Mouse (Mus musculus) gastrocnemius, adult 18-20 months (tissue): Measurements from ENCODE around the gene Cwc25. TPM values are rescaled to one million over a fixed set of nuclear protein-coding genes. Genes with fewer than 3 reads are reported as not detected.
"Not testable (repeated sequence)": the region's sequence is repeated elsewhere in the genome, so short reads cannot be mapped to it uniquely, and the experiment has no call there.

Experiments used
- DNase-seq: peaks from one replicate; pipeline ENCODE4 v3.0.0; 2021; ENCODE audit warnings: low spot score
- total RNA-seq, 2 experiments: library from RNA; stranded (reverse); gene quantifications; 2 replicates each; pipeline ENCODE4 v1.2.3; 2021

The Cwc25 gene
- total RNA-seq, 2 experiments from 2014 or later, result 5.2 to 5.9 TPM

DNA sequence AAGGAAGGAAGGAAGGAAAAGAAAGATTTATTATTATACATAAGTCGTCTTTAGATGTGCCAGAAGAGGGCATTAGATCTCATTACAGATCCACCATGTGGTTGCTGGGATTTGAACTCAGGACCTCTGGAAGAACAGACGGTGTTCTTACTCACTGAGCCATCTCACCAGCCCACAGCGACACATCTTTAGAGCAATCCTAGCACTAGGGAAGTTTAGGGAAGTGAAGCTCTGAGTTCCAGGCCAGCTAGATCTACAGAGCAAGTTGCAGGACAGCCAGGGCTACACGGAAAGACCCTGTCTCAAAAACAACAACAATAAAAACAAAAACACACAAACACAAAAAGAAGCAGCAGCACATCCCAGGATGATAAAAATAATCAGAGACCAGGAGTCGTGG is 31.5 kb downstream of the Cwc25 start:
- DNase-seq, result not testable (repeated sequence)

DNA sequence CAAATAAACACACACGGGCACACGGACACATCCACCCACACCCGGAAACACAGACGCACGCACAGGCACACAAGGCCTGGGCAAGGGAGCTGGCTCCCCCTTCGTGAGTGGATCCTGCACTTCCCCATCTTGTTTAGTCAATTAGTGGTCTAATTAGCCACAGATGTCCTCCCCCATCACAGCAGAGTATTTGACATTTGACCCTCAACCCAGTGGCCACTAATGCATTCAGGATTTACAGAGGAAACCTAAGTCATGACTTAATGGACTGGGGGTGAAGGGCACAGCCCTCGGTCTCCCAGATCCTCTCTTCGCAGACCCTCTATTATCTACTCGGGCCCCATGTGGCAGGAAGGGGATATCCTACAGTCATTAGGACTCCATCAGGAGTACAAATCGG is 32.7 kb downstream of the Cwc25 start:
- no peak for DNase-seq

DNA sequence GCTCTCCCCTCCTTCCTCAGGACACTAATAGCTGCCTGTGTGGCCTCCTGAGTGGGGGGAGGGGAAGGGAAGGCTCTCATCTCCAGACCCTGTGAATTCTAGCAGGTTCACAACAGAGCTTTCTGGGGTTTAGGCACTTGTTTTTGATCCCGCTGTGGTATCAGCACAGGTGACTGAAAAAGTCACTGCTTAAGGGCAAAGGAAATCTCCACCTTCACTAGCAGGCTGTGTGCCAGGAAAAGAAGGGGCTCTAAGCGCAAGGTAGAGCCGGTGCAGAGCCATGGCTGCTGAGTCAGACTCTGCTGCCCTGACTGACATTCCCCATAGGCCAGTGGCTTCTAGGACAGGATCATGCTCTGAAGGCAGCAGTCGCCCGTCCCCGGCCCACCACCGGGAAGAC is 37.6 kb downstream of the Cwc25 start:
- DNase-seq, result no peak

DNA sequence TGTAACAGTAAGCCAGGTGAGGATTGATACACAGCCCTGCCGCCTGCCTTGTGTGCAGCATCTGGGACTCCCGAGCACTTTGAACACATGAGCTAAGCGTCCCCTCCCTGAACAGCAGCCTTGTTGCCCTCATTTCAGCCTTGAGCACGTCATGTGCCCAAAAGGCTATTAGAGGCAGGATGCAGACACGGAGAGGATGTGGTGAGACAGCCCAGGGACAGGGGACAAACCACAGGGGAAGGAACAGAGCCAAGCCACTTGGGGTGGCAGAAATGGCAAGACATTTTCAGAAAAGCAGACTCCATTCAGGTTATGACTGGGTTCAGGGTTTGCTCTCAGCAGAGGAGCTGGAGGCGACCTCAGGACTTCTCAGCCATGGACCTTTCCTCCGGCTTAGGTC is 38.0 kb downstream of the Cwc25 start:
- no peak for DNase-seq

DNA sequence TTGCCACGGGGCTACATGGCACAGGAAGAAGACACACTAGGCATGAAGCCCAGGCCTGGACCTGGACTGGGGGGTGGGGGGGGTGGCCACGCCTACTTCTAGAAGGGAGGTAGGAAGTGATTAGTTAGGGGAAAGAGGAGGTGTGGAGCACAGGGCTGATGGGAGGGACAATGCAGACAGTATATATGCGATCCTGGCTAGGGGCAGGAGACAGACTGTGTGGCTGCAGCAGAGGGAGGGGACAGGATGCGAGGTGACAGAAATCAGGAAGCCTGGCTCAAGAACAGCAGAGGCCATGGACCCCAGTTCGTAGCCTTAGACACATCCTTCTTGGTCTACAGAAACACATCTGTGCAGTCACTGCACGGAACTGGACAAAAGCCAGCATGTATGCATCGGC is 42.6 kb downstream of the Cwc25 start:
- DNase-seq, result no peak

DNA sequence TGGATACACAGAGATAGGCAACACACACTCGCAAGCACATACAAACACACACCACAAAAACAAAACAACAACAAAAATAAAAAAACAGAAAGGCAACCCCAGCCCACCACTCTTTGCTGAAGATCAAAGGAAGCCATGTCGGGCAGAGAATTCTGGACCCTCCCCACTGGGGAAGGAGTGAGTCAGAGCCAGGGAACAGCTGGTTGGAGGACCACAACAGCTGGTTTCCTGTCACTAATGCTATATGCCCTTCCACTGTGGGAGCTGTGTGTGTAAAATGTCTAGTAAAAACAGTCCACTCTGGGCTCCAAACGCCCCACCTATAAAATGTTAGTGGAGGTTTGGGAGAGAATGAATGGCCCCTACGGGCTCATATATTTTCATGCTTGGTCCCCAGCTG is 45.0 kb downstream of the Cwc25 start:
- DNase-seq, result no peak

DNA sequence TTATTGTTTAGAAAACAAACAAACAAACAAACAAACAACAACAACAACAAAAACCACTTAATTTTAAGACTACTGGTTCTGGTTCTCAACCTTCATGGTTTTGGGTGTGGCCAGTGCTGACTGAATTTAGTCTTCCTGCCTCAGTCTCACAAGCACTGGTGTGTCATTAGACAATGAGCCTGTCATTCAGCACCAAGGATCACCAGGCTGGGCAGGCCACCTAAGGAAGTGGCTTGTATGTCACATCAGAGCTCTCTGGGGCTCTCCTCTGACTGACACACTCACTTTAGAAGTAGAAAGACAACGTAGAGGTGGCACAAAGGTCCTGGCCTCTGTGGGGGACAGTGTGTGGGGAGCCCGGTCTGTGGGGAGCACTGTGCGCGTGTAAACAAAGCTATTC is 47.3 kb downstream of the Cwc25 start:
- no peak for DNase-seq

DNA sequence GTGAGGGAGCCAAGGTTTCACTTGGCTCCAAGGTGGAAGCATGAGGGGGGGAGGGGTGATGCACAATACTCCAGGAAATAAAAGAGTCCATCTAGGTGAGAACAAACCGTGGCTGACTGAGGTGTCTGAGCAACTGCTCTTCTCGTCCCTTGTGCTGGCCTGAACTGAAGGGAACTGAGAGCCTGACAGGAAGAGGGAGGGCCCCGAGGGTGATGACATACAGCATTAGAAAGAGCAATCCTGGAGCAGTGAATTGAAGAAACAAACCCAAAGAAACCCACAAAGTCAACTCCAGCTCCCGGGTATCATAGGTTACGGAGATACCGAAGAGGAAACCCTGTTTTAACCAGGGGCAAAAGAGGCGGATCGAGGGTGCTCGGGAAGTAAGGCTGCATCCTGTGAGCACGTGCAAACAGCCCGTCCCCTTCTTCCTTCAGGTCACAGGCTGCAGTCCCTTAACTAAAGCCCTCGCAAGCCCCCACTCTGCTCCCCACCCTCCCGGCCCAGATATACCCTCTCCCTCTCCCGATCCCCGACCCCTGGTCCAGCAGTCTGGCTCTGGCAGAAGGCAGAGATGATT is 48.0 kb downstream of the Cwc25 start:
- DNase-seq, result no peak

DNA sequence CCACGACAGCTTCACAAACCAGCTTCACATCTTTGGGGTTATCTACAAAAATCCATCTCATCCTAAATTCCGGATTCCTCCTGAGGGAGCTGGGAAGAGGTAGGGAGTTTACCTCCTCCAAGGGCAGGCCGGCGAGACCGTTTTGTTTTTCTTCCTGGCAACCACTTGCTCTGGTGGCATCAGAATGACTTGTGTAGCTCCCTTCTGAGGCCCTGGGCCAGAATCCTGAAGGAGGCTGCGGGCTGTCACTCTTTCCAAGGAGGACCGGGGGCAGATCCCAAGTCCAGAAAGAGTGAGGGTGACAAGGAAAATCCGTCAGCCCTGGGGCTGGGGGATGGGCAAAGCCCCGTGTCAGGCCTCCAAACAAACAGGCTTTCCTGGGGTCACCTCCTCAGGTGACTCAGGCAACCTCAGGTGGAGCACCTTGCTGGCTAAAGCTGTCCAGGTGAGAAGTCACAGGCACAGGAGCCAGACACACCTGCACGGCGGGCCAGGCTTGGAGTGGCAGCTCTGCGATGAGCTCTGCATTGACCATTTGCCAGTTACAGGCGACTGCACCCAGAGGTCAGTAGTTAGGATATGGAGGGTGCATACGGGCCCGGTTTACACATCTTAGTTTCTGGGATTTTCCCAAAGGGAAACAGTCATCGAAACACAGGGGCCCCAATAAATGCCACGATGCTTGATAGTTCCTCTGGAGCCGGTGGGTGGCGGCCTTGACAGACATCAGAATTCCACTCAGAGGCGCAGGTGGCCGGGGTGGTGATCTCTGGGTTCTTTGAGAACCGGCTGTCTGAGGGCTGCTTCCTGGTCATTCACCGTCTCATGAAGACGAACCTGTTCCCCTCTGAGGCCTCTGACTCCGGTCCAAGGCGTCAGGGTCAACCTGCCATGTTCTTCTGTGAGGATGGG is 48.7 kb downstream of the Cwc25 start:
- DNase-seq, result no peak

DNA sequence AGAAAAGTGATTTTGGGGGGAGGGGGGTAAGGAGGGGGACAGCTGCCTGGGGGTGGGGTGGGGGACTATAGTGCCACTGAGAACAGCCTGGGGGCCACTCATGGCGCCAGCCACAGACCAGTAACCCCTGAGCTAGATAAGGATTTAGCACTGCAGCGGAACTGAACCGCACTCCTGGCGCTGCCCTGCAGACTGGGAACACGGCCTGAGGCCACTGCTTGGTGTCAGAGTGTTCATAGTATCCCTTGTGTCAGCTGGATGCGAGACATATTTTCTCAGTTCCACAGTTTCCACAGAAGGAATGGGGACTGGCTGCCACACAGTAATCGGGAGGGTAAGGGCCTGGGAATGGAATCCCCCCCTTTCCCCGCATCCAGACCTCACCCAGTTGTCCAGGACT is 50.3 kb downstream of the Cwc25 start:
- peak; percentile 59 for DNase-seq

DNA sequence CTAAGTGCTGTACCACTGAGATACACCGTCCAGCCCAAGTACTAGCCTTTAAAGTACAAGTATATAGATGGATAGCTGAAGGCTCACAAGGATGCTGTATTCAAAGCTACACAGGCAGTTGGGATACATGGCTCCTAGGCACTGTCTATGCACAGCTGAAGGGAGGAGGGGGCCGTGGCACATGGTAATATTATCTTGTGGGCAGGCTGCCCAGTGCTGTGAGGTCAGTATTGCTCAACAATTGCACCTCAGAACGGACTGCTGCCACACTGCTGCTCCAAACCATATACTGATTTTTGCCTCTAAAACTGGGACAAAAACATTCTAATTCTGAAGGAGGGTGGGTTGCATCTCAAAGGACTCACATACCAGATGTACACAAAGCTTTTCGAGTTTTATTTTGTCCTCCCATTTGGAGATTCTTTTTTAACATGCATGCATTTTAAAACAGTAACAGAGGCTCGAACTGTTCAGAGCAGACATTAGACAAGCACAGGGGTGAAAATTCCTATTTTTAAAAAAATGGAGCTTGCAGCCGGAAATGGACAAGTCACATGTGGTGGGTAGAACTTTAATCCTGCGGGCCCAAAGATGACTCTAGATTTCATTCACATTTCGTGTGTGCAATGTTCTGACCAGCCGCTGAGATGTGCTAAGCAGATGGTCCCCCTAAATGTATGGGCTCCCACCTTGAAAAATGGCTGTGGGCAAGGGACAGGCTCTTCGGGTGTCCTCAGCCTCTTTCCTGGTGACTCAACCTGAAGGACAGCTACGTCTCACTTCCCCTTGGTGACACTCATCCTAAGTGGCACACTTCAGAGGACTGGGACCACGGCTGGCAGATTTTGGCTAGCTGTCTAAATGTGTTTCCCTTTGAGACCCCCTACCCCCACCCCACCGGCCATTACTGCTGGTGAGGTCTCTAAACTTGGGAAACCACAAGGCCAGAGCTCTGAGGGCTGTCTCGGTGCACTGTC is 51.3 kb downstream of the Cwc25 start:
- peak; percentile 77 for DNase-seq

DNA sequence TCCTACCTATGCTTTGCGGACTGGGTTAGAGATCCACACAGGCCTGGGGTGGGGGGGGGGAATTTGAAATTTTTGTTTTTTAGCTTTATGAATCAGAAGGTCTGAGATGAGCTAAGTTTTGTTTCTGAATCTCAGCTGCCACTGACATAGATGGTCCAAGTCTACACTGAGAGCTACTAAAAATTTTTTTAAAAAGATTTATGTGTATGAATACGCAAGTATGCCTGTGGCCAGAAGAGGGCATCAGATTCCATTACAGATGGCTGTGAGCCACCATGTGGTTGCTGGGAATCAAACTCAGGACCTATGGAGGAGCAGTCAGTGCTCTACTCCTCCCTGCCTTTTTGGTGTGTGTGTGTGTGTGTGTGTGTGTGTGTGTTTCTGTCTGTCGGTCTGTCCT is 52.0 kb downstream of the Cwc25 start:
- DNase-seq, result no peak

DNA sequence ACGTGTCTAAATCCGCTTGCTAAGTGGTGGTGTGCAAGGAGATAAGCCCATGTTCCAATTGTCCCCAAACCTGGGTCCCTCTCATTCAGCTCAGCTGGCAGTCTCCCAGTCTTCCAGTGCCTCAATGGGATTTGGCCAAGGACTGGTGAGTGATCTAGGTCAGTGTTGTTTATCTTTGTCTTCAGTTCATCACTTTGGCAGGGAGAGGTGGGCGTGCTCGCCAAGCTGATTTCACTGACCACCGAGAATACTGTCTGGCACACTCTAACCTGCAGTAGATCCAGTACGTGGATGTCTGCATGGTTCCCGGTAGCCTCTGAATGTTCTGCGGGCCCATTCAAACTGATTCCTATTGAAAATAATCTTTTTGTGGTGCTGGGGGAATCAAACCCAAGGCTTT is 52.5 kb downstream of the Cwc25 start:
- peak; percentile 86 for DNase-seq

DNA sequence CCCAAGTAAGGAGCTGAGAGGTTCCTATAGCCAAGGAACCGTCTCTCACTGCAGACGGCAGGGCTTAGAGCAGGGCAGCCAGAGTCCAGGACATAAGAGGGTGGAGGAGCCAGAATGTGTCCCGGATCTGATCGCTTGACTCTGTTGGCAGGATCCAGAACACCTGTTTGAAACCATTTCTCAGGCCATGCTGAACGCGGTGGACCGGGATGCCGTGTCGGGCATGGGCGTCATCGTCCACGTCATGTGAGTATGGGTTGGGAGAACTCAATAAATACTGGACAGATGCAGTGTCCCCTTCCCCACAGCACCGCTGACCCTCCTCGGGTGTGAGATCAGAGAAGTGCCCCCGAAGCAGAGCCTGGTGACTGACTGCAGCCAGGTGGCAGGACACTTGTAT is 54.1 kb downstream of the Cwc25 start:
- peak; percentile 85 for DNase-seq

DNA sequence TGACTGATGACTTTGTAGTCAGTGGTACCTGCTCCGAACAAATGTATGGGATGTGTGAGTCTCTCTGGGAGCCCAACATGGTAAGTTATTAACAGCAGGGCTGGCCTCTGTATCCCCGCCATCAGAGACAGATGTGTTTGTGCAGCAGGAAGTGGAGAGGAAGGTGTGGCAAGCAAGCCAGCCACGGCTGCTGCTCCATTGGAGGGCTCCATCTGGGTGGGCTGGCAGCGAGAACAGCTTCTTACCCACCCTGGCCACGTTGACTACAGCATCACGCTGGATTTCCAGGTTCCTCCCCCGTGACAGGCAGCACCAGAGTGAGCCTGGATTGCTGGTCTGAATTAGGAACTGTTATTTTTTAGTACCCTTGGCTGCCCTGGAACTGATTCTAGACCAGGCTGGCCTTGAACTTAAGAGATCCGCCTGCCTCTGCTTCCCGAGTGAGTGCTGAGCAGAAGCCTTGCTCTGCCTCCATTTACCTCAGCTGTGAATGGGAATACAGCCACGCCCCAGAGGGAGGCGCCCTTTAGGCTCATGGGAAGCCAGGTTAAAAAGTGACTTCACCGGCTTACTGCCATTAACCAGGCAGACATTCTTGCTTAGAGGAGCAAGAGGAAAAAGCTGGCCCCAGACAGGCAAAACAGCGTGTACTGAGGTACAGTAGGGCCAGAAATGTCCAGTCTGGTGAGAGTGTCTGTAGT is 55.0 kb downstream of the Cwc25 start:
- no peak for DNase-seq

DNA sequence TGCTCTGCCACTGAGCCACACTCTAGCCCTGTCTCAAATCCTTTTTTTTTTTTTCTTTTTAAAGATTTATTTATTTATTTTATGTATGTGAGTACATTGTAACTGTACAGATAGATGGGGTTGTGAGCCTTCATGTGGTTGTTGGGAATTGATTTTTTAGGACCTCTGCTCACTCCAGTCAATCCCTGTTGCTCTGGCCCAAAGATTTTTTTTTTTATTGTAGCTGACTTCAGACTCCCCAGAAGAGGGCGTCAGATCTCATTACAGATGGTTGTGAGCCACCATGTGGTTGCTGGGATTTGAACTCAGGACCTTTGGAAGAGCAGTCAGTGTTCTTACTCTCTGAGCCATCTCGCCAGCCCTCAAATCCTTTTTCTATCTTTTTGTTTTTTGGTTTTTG is 56.3 kb downstream of the Cwc25 start:
- not testable (repeated sequence) for DNase-seq

DNA sequence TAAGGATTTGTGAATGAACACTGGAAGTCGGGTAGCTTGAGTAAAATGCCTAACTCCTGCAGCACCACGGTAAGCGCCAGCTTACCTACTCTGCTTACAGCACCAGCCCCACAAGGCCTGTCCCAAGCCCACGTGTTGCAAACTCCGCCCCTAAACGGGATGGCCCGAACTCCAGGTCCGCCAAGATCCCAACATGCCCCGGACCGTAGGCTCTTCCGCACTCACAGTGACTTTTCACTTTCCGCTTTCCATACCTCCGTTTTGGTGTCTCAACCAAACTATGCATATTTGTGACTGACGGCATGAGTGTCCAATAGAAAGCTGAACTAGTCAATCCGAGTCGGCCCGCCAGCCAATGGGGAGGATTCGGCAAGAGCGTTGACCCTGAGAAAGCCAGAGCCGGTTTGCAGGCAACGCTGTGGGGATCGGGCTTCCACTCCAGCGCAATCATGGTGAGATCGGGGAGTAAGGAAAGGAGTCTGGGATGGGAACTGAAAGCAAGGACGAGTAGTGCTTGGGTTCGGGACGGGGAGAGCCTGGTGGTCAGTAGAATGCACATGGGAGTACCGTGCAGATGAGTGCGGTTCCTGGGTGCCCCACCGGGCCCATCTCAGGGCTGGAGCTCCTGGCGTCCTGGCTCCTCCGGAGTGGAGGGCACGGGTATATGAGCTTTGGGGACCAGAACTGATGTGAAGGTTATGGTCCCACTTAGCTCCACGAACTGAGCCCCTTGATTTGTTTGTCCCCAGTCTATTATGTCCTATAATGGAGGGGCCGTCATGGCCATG is 63.1 kb downstream of the Cwc25 start, which contains the start of gene Psmb3:
Gene Psmb3, plus strand, starts transcription at position 361 of the 788 bp plus-strand sequence.
- peak; percentile 100 for DNase-seq

DNA sequence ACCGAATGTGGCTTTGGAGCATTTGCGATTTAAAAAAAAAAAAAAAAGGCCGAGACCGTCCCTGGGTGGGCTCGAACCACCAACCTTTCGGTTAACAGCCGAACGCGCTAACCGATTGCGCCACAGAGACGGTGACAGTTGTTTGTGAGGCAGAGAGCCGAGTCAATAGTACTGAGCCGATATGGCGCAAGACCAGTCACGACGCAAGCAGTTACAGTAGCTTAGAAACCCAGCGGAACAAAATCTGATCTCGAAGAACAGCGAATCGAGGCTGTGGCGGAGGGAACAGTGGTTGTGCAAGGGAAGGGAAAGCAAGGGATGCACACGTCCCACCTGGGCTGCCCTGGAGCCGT is 64.0 kb downstream of the Cwc25 start:
- peak; percentile 93 for DNase-seq

DNA sequence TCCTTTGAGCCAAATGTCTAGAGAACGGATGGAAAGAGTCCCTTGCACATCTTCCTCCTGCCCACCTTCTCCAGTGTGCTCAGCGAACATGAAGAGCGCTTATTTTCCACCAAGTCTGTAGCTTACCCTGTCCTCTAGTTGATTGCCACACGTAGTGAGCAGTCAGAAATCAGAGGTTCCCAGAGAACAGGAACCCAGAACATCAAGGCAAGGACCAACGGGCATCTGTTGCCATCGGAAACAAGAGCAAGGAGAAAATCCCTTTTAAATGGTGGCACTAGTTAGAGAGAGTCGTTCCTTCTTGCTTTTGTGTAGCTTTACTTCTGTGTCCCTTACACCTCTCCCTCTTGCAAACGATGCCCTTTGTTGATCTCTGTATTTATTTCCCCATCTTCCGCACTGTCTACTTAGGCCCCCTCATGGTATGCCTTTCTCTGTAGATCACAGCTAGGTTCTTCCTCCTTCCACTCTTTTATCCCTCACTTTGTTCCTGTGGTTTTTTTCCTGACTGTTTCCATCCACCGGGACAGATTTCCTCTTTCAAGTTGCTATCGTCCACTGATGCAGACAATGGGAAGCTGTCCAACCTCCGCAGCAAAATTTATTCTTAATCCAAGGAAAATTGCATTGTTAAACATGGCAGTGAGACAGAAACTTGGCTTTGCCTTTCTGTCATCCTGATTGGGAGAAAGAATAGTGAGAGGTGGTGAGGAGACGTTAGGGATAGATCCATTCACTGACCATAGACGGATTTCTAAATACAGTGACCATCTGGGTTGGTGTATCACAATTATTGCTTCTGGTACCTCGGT is 64.6 kb downstream of the Cwc25 start:
- no peak for DNase-seq
